Mouse (Mus musculus) ES-Bruce4 (cell line): ENCODE results near the gene Arhgef16. TPM values are rescaled to one million over a fixed set of nuclear protein-coding genes. Genes with fewer than 3 reads are reported as not detected.
A peak's percentile ranks its signal among the peaks of the same experiment; 100 is the strongest.

ENCODE experiments used
- H3K27ac ChIP-seq: 2 replicates; pipeline ENCODE4 v1.5.1; 2012; ENCODE audit warnings: low read length, inconsistent platforms; ENCODE audit not compliant: insufficient read depth
- H3K27me3 ChIP-seq: 2 replicates; pipeline ENCODE4 v1.6.1; 2012; ENCODE audit warnings: mild to moderate bottlenecking, low read length, inconsistent platforms; ENCODE audit not compliant: control insufficient read depth, poor library complexity, insufficient read depth, severe bottlenecking
- H3K36me3 ChIP-seq: 2 replicates; pipeline ENCODE4 v1.6.1; 2012; ENCODE audit warnings: inconsistent platforms, mild to moderate bottlenecking, low read length, moderate library complexity; ENCODE audit not compliant: control insufficient read depth, poor library complexity, insufficient read depth, severe bottlenecking
- H3K4me1 ChIP-seq: one replicate; pipeline ENCODE4 v1.8.1; 2011; ENCODE audit warnings: low read length; ENCODE audit not compliant: control insufficient read depth, insufficient read depth
- H3K4me3 ChIP-seq: 2 replicates; pipeline ENCODE4 v1.5.1; 2011; ENCODE audit warnings: low read depth, mild to moderate bottlenecking, low read length
- H3K9ac ChIP-seq: 2 replicates; pipeline ENCODE4 v1.6.1; 2012; ENCODE audit warnings: low read depth, mild to moderate bottlenecking, inconsistent platforms; ENCODE audit not compliant: poor library complexity, severe bottlenecking
- H3K9me3 ChIP-seq: replicated peaks from 2 replicates; pipeline ENCODE4 v1.6.1; 2012; ENCODE audit warnings: mild to moderate bottlenecking, low read length, inconsistent platforms; ENCODE audit not compliant: control insufficient read depth, poor library complexity, insufficient read depth, severe bottlenecking
- CTCF ChIP-seq: IDR thresholded peaks from one replicate; pipeline ENCODE4 v1.8.1; 2011; ENCODE audit warnings: low read depth, low read length
- EP300 ChIP-seq: IDR thresholded peaks from 2 replicates; pipeline ENCODE4 v1.6.1; 2011; ENCODE audit warnings: low read depth, low read length; ENCODE audit not compliant: insufficient read depth
- POLR2A ChIP-seq: IDR thresholded peaks from one replicate; pipeline ENCODE4 v1.8.1; 2011; ENCODE audit warnings: low read length; ENCODE audit not compliant: insufficient read depth
- polyA plus RNA-seq: library from polyadenylated mRNA; stranded (reverse); fragments of >200 nt; gene quantifications from 2 replicates; pipeline ENCODE4 v1.2.4, GENCODE M21; 2011; ENCODE audit warnings: low read depth; ENCODE audit not compliant: missing spikeins, insufficient read depth, insufficient read length

Arhgef16 gene
- polyA plus RNA-seq, 1 experiment, result 38.5 TPM

DNA sequence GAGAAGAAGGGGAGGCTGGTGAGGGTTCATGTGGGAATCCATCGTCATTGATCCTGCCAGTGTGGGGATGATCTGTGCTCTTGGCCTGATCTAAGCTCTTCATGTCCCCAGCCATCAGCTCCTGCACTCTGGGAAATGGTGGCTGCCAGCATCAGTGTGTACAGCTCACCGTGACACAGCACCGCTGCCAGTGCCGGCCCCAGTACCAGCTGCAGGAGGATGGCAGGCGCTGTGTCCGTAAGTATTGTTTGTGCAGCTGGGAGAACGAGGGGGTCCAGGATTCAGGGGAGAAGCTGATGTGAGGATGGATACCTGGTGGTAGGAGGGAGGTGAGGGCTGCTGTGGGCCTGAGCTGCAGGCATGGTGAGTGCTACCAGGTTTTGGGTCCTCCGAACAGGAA is 52.2 kb downstream of the Arhgef16 start:
- TF ChIP-seq POLR2A (no peak), CTCF (no peak), EP300 (no peak)
- no peaks in the 10 kb centered on the region for H3K27me3 ChIP-seq
- no peaks in the 10 kb centered on the region for H3K9me3 ChIP-seq
- no peak overlapping the region for H3K27ac ChIP-seq
- no peak overlapping the region for H3K4me3 ChIP-seq
- no peak overlapping the region for H3K9ac ChIP-seq
- no peaks in the 10 kb centered on the region for H3K36me3 ChIP-seq
- H3K4me1 ChIP-seq, result no peaks in the 10 kb centered on the region

DNA sequence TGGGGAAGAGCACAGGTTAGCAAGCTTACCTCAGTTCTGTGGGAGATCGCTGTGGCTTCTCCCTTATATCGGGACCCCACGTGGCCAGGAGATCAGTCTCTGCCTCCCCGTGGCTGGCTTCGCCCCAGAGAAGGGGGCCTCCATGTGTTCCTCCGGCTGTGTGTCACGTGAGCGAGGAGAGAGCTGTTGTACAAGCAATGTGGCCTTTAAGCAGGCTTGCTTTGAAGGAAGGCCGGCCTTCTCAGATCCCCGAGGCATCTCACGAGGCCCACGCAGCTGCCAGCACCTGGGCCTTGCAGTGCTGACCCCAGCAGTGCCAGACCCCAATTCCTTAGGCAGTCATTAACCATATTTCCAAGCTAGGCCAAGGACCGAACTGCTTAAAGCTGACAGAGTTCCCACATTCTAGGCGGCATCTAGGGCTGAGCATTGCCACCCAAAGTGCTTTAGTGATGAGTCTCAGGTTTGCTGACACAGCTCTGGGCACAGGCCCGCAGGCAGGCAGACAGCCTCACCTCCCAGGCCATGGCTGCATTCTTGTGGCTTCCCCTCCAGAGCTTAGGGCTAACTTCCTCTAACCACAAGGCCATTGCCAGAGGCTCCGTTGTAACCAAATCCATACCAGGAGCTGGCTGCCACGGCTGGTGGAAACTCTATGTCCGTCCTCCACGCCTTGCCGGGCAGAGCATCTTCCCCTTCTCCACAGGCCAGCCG is 53.2 kb downstream of the Arhgef16 start:
- H3K9me3 ChIP-seq, result no peaks in the 10 kb centered on the region
- H3K27ac ChIP-seq, result no peak overlapping the region
- H3K4me1 ChIP-seq, result no peaks in the 10 kb centered on the region
- H3K27me3 ChIP-seq, result no peaks in the 10 kb centered on the region
- no peaks in the 10 kb centered on the region for H3K36me3 ChIP-seq
- H3K4me3 ChIP-seq, result no peak overlapping the region
- H3K9ac ChIP-seq, result no peak overlapping the region
- TF ChIP-seq CTCF, result no peak

DNA sequence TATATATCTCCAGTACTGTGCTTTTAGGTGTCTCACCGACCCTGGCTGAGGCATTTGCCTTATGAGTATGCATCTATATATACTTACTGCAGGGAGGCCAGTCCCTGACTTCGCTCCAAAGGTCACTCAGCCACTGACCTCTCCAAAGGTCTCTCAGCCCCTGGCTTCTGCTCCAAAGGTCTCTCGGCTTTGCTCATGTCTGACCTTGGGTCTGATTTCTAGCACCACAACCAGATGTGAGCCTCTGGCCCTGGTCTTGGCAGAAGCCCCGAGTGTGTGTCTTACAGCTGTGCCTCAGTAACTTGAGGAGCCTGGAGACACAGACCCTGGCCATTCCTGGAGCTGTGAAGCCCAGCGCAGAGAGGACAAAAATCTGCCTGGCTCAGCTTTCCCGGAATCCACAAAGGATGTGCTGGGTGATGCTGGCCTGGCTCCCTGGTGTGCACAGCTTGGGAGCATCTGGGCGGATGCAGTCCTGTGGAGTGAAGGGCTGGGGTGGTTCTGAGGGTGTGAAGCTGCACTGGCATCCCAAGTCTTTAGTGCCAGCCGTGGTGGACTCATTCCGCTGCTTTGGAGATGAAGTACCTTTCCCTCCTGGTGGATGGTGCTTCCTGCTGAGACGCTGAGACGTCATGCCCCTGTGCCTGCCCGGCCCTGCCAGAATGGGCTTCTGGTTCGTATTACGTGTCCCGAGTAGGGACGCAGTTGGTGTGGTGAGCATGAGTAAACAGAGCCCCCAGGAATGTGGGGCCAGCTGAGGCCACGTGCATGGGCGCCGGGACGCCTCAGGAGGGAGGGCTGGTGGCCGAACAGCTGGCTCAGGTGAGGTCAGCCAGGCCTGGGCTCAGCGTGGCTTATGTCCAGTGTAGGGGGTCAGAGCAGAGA is 54.0 kb downstream of the Arhgef16 start:
- Histone ChIP-seq H3K27ac (no peak overlapping the region), H3K4me1 (no peaks in the 10 kb centered on the region), H3K4me3 (no peak overlapping the region), H3K9me3 (no peaks in the 10 kb centered on the region), H3K27me3 (no peaks in the 10 kb centered on the region), H3K36me3 (no peaks in the 10 kb centered on the region), H3K9ac (no peak overlapping the region)
- TF ChIP-seq POLR2A (no peak), CTCF (no peak), EP300 (no peak)

DNA sequence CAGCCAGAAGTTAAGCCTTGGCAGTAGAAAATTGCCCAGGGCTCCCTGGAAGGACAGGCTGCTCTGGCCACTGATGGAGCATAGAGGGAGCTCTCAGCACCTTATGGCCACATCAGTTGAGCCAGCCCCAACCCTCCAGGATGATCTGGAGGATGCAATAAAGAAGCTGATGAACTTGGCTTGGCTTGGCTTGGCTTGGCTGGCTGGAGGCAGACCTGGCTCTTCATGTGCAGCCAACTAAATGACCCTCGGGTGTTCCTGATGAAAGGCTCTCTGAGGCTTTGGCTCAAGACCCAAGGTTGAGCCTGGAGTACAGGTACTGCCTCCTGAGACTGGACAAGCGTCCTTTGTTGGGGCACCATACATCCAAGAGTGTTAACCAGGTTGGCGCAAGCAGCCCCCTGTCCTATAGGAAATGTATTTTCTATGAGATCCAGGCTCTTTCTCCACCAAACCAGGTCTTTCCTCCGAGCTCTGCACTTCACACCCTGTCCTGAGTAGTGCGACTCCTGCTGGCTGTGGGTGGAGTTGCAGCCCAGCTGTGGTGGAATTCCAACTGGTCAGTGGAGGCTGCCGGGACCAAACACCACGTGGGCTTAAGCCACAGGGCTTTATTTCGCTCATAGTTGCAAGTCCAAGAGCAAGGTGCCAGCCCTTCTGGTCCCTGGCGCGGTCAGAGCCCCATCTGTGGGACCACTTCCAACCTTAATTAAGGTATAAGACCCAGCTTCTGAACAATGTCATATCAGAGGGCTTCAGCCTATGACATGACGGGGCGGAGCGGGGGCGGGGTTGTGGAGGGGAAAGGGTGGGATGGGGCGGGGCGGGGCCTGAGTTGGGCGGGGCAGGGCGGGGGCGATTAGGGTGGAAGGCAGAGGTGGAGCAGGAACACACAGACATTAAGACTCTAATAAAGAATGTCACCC is 55.1 kb downstream of the Arhgef16 start:
- Histone ChIP-seq H3K27me3 (no peaks in the 10 kb centered on the region), H3K4me1 (no peaks in the 10 kb centered on the region), H3K4me3 (peak overlapping the region; percentile 71), H3K9ac (no peak overlapping the region; the same call in 1 of the 2 replicates), H3K36me3 (no peaks in the 10 kb centered on the region), H3K27ac (no peak overlapping the region), H3K9me3 (no peaks in the 10 kb centered on the region)
- TF ChIP-seq CTCF, result peak; percentile 97
- no peak for TF ChIP-seq POLR2A

DNA sequence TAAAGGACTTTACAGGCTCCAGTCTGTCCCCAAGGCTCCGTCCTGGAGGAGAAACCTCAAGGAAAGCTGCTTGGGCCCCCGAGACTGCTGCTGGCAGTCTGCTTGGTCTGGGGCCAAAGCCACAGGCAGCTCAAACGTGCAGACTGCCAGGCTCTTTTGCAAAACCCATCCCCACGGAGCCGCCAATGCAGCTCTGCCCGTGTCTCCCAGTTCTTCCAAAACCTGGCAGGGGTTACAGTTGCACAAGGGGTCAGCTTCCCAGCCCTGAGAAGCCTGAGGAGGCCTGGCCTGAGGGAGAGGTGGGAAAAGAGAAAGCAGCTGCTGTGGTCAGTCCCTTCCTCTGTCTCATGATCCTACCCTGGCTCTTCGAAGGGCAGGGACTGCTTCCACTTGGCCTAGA is 56.1 kb downstream of the Arhgef16 start:
- no peaks in the 10 kb centered on the region for H3K36me3 ChIP-seq
- TF ChIP-seq CTCF (no peak), POLR2A (no peak), EP300 (no peak)
- H3K9me3 ChIP-seq, result no peaks in the 10 kb centered on the region
- H3K9ac ChIP-seq, result no peak overlapping the region
- no peaks in the 10 kb centered on the region for H3K27me3 ChIP-seq
- no peak overlapping the region for H3K27ac ChIP-seq
- H3K4me3 ChIP-seq, result no peak overlapping the region
- no peaks in the 10 kb centered on the region for H3K4me1 ChIP-seq

DNA sequence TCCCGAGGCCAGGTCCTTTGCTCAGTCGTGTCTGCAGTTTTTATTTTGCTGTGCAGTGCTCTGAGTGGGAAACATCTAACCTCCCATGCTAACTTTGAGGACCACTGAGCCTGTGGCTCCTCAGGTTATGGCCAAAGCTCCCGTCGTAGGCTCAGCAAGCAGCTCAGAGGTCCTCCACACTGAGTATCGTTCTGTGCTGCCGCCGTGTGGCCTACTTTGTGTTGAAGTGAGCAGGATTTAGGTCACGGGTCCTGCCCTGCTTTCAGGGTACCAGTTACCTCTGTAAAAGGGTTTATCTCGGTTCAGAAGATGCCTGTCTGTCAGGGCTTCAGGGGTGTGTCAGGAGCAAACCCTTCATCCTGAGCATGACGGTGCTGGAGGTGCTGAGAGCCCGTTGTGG is 60.9 kb downstream of the Arhgef16 start:
- no peak overlapping the region for H3K9ac ChIP-seq
- TF ChIP-seq CTCF (peak; percentile 22), EP300 (no peak)
- no peak overlapping the region for H3K4me3 ChIP-seq
- H3K4me1 ChIP-seq, result peaks cover 2% of the 10 kb centered on the region
- no peak overlapping the region for H3K27ac ChIP-seq
- H3K27me3 ChIP-seq, result no peaks in the 10 kb centered on the region
- H3K36me3 ChIP-seq, result no peaks in the 10 kb centered on the region
- H3K9me3 ChIP-seq, result no peaks in the 10 kb centered on the region
